Mouse (Mus musculus) cerebellum, adult 2 months (tissue): ENCODE measurements around the gene 9130213A22Rik.

Experiments
- CTCF ChIP-seq: fragments of 200-500 bp; IDR thresholded peaks from 2 replicates; pipeline ENCODE4 v1.5.1; 2011; ENCODE audit warnings: low read depth, mild to moderate bottlenecking, control low read depth, low read length, moderate library complexity, borderline replicate concordance; ENCODE audit not compliant: insufficient read depth
- POLR2A ChIP-seq: fragments of 200-500 bp; IDR thresholded peaks from 2 replicates; pipeline ENCODE4 v1.6.1; 2011; ENCODE audit warnings: low read length, control low read depth, borderline replicate concordance; ENCODE audit not compliant: insufficient read depth

GRCm38 (mm10) chr11:69123693-69124497, 1.5 kb upstream of the 9130213A22Rik start:
- TF ChIP-seq CTCF: no peak
- no peak for TF ChIP-seq POLR2A
